Mouse (Mus musculus) myocyte (in vitro differentiated cells): ENCODE results near the gene Sema5a. TPM values are rescaled to one million over a fixed set of nuclear protein-coding genes. Genes with fewer than 3 reads are reported as not detected.

ENCODE experiments used
- H3K27me3 ChIP-seq: one replicate; pipeline ENCODE4 v1.6.1; 2011; ENCODE audit not compliant: control insufficient read depth, insufficient read depth, insufficient read length
- H3K36me3 ChIP-seq: one replicate; pipeline ENCODE4 v1.6.1; 2011; ENCODE audit not compliant: control insufficient read depth, insufficient read depth
- H3K4me2 ChIP-seq: one replicate; pipeline ENCODE4 v1.6.1; 2011; ENCODE audit warnings: low read depth, control low read depth
- H3K4me3 ChIP-seq: one replicate; pipeline ENCODE4 v1.5.1; 2011; ENCODE audit warnings: mild to moderate bottlenecking, control low read depth, moderate library complexity
- H3K79me2 ChIP-seq: one replicate; pipeline ENCODE4 v1.6.1; 2011; ENCODE audit not compliant: control insufficient read depth, insufficient read depth
- H3ac ChIP-seq: one replicate; pipeline ENCODE4 v1.6.1; 2011; ENCODE audit not compliant: control insufficient read depth, insufficient read length
- CEBPB ChIP-seq: IDR thresholded peaks from 2 replicates; pipeline ENCODE4 v1.6.1; 2011; ENCODE audit warnings: mild to moderate bottlenecking, moderate library complexity; ENCODE audit not compliant: poor library complexity, insufficient read depth, severe bottlenecking
- E2F4 ChIP-seq: IDR thresholded peaks from one replicate; pipeline ENCODE4 v1.6.1; 2011; ENCODE audit warnings: mild to moderate bottlenecking, control low read depth, moderate library complexity; ENCODE audit not compliant: insufficient read depth
- MAX ChIP-seq: IDR thresholded peaks from one replicate; pipeline ENCODE4 v1.6.1; 2011; ENCODE audit warnings: low read depth, mild to moderate bottlenecking, control low read depth
- MYOD1 ChIP-seq, 3 experiments: IDR thresholded peaks; one replicate each; pipeline ENCODE4 v1.6.1; 2011; ENCODE audit warnings: control low read depth in 2 of 3, low read depth in 2 of 3, mild to moderate bottlenecking in 2 of 3, moderate library complexity in 1 of 3; ENCODE audit not compliant: insufficient read length in 2 of 3, control insufficient read depth in 1 of 3
- MYOG ChIP-seq, 3 experiments: IDR thresholded peaks; one replicate each; pipeline ENCODE4 v1.6.1; 2011; ENCODE audit warnings: control low read depth in 2 of 3, low read depth in 2 of 3, mild to moderate bottlenecking in 2 of 3; ENCODE audit not compliant: insufficient read length in 2 of 3, control insufficient read depth in 1 of 3, insufficient read depth in 1 of 3
- POLR2A ChIP-seq: IDR thresholded peaks from one replicate; pipeline ENCODE4 v1.6.1; 2011; ENCODE audit warnings: low read depth, mild to moderate bottlenecking, control low read depth, moderate library complexity; ENCODE audit not compliant: insufficient read length
- POLR2AphosphoS2 ChIP-seq: IDR thresholded peaks from one replicate; pipeline ENCODE4 v1.6.1; 2011; ENCODE audit warnings: low read depth, control low read depth; ENCODE audit not compliant: insufficient read length
- REST ChIP-seq: IDR thresholded peaks from one replicate; pipeline ENCODE4 v1.6.1; 2011; ENCODE audit warnings: mild to moderate bottlenecking, control low read depth, moderate library complexity; ENCODE audit not compliant: insufficient read depth, insufficient read length
- SRF ChIP-seq: IDR thresholded peaks from one replicate; pipeline ENCODE4 v1.6.1; 2011; ENCODE audit warnings: low read depth; ENCODE audit not compliant: control insufficient read depth, insufficient read length
- TCF12 ChIP-seq: IDR thresholded peaks from one replicate; pipeline ENCODE4 v1.6.1; 2011; ENCODE audit warnings: mild to moderate bottlenecking, control low read depth; ENCODE audit not compliant: poor library complexity, insufficient read depth, severe bottlenecking
- TCF3 ChIP-seq: IDR thresholded peaks from one replicate; pipeline ENCODE4 v1.6.1; 2011; ENCODE audit warnings: low read depth, control low read depth; ENCODE audit not compliant: insufficient read length
- USF1 ChIP-seq: IDR thresholded peaks from one replicate; pipeline ENCODE4 v1.6.1; 2011; ENCODE audit warnings: low read depth, mild to moderate bottlenecking, control low read depth, moderate library complexity
- polyA plus RNA-seq: library from polyadenylated mRNA; unstranded; fragments of >200 nt; fragmentation: generic; extraction: Trizol; gene quantifications from one replicate; pipeline ENCODE4 v1.2.1, GENCODE M21; 2012; ENCODE audit warnings: missing spikeins

The Sema5a gene
- polyA plus RNA-seq, 1 experiment: 7.1 TPM

- no peaks in the 10 kb centered on the region for H3K36me3 ChIP-seq
- no peaks in the 10 kb centered on the region for H3K79me2 ChIP-seq
- H3K4me2 ChIP-seq: no peak overlapping the region
- H3K27me3 ChIP-seq: no peaks in the 10 kb centered on the region
- no peak for TF ChIP-seq MYOG (IDR thresholded peaks at IDR 0.05; ENCODE audit: control insufficient read depth in 1 of 3, insufficient read depth in 1 of 3, insufficient read length in 2 of 3, low read depth in 2 of 3)
- TF ChIP-seq MYOD1 (IDR thresholded peaks at IDR 0.05; ENCODE audit: control insufficient read depth in 1 of 3, insufficient read length in 2 of 3, low read depth in 2 of 3): no peak
- TF ChIP-seq TCF3: no peak
- no peak for TF ChIP-seq SRF
- TF ChIP-seq TCF12: no peak
- no peak for TF ChIP-seq REST
- TF ChIP-seq USF1: no peak
- TF ChIP-seq POLR2A: no peak
- no peak for TF ChIP-seq MAX
- no peak for TF ChIP-seq E2F4
- TF ChIP-seq POLR2AphosphoS2: no peak
- TF ChIP-seq CEBPB: no peak
- H3K4me3 ChIP-seq: no peak overlapping the region
- no peak overlapping the region for H3ac ChIP-seq
Observed at GRCm38 (mm10) chr15:32320739-32321138, 76.1 kb downstream of the Sema5a start.

GRCm38 (mm10) chr15:32322455-32323220 lies 78.0 kb downstream of the Sema5a start:
- Histone ChIP-seq H3K27me3 (no peaks in the 10 kb centered on the region), H3K36me3 (no peaks in the 10 kb centered on the region), H3K4me2 (peak overlapping the region; percentile 61), H3ac (no peak overlapping the region), H3K4me3 (no peak overlapping the region), H3K79me2 (no peaks in the 10 kb centered on the region)
- TF ChIP-seq SRF (no peak), CEBPB (0 out of 2 replicates have a peak, but pooled peaks have one; percentile 11)

GRCm38 (mm10) chr15:32323224-32323623 lies 78.6 kb downstream of the Sema5a start:
- TF ChIP-seq MYOD1 (IDR thresholded peaks at IDR 0.05; ENCODE audit: control insufficient read depth in 1 of 3, insufficient read length in 2 of 3, low read depth in 2 of 3) (peak in 1 of 3 experiments; percentile 26), TCF12 (no peak), POLR2AphosphoS2 (no peak), TCF3 (no peak), MAX (no peak), POLR2A (no peak)
- Histone ChIP-seq H3K79me2 (no peaks in the 10 kb centered on the region), H3K4me3 (no peak overlapping the region), H3K36me3 (no peaks in the 10 kb centered on the region), H3K27me3 (no peaks in the 10 kb centered on the region), H3ac (no peak overlapping the region), H3K4me2 (peak overlapping the region; percentile 61)

- Histone ChIP-seq H3K36me3 (no peaks in the 10 kb centered on the region), H3ac (no peak overlapping the region), H3K27me3 (no peaks in the 10 kb centered on the region), H3K4me3 (no peak overlapping the region), H3K4me2 (no peak overlapping the region), H3K79me2 (no peaks in the 10 kb centered on the region)
- no peak for TF ChIP-seq TCF12
- no peak for TF ChIP-seq MYOD1 (IDR thresholded peaks at IDR 0.05; ENCODE audit: control insufficient read depth in 1 of 3, insufficient read length in 2 of 3, low read depth in 2 of 3)
Observed at GRCm38 (mm10) chr15:32324105-32324504, 79.5 kb downstream of the Sema5a start.

GRCm38 (mm10) chr15:32328370-32329004 lies 83.9 kb downstream of the Sema5a start:
- TF ChIP-seq TCF12 (peak; percentile 96), POLR2AphosphoS2 (no peak), MAX (no peak), E2F4 (no peak), SRF (peak; percentile 81), MYOG (IDR thresholded peaks at IDR 0.05; ENCODE audit: control insufficient read depth in 1 of 3, insufficient read depth in 1 of 3, insufficient read length in 2 of 3, low read depth in 2 of 3) (peak; percentile 77 to 98 (median 98)), CEBPB (peak; percentile 85), POLR2A (no peak), TCF3 (peak; percentile 86), MYOD1 (IDR thresholded peaks at IDR 0.05; ENCODE audit: control insufficient read depth in 1 of 3, insufficient read length in 2 of 3, low read depth in 2 of 3) (peak; percentile 90 to 96 (median 95)), USF1 (peak; percentile 37), REST (no peak)
- Histone ChIP-seq H3K79me2 (no peaks in the 10 kb centered on the region), H3K4me3 (no peak overlapping the region), H3K27me3 (no peaks in the 10 kb centered on the region), H3K4me2 (peak overlapping the region; percentile 72), H3K36me3 (no peaks in the 10 kb centered on the region), H3ac (no peak overlapping the region)
